Mouse (Mus musculus) olfactory bulb, adult 2 months (tissue): ENCODE data around the gene Rad9a.

Source experiments
- CTCF ChIP-seq: fragments of 200-500 bp; IDR thresholded peaks from 2 replicates; pipeline ENCODE4 v1.5.1; 2012; ENCODE audit warnings: low read depth, mild to moderate bottlenecking, low read length, moderate library complexity; ENCODE audit not compliant: insufficient read depth
- POLR2A ChIP-seq: fragments of 200-500 bp; IDR thresholded peaks from 2 replicates; pipeline ENCODE4 v1.6.1; 2012; ENCODE audit warnings: mild to moderate bottlenecking, low read depth, low read length, moderate library complexity; ENCODE audit not compliant: insufficient read depth

DNA sequence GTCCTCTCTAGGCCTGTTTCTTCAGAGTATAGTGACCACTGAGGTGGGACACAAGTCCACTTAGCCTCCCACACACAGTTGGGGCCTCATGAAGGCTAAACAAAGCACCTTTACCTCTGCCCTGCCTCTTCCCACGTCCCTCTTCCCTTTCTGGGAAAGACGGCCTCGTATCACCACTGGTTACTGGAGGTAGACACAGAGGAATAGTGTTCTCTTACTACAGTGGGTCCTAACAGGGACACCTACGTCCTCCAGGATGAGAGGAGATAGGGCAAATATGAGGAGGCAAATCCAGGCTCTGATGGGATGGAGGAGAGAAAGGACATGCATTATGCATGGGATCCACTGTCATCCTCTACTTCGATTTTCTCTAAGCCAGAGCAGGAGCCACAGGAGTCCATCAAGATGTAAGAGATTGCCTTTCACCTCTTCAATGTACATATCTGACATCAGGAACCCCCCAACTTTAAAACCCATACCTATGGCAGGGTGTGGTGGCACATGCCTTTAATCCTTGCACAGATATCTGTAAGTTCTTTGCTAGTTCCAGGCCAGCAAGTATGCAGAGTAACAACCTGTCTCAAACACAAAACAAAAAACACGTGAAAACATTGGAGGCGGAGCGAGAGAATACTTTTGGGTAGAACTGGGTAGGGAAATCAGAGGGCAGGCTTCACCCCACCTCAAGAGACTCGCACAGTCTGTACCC, 53.5 kb downstream of the Rad9a start:
- TF ChIP-seq POLR2A (no peak), CTCF (no peak)
